Mouse (Mus musculus): ENCODE results near the gene Pigk.

GRCm38 (mm10) chr3:152969774-152970347 is 256.0 kb downstream of the Pigk start:
- TF ChIP-seq CTCF (IDR thresholded peaks at IDR 0.05) (no peak), EP300 (IDR thresholded peaks at IDR 0.05; ENCODE audit: insufficient read depth, low read depth, low read length) (no peak)

Data from heart, adult 2 months (tissue).